Mouse (Mus musculus): ENCODE data around the gene Zcchc2.

Gene Zcchc2

DNA sequence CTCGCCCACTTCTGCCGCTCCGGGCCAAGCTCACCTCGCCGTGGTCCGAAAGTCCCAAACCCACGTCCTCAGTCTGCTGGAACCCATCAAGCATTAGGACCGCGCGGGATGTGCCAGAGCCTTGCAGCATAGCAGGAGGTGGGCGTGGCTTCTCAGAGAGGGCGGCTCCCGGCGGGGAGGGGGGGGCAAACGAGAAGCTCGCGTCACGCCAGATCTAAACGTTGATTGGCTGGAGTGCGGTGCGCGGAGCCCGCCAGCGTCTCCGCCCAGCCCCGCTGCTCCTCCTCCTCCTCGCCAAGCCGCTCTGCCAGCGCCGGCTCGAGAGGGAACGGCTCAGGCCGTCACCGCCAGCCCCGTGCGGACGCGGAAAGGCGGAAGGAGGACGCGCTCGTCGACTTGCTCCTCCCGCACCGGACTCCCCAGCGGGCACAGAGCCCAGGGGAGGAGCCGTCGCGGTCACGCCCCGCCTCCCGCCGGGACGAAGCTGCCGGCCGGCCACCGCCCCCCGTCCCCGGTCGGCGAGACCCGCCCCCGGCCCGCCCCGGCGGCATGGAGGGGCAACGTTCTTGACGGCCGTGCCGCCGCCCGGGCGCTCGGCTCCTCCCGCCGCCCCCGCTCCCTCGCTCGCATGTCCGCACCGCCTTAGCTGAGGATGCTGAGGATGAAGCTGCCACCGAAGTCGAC is at the start of gene Zcchc2:
Gene Zcchc2 (plus strand): TSS at position 269 of the 684 bp plus-strand sequence.
- peak; percentile 98 to 99 for DNase-seq (ENCODE audit: low spot score in 2 of 2)

- DNase-seq (ENCODE audit: low spot score in 2 of 2): no peak
These were observed 45.2 kb upstream of the Zcchc2 start for GRCm38 (mm10) chr1:105944927-105945580.

DNA sequence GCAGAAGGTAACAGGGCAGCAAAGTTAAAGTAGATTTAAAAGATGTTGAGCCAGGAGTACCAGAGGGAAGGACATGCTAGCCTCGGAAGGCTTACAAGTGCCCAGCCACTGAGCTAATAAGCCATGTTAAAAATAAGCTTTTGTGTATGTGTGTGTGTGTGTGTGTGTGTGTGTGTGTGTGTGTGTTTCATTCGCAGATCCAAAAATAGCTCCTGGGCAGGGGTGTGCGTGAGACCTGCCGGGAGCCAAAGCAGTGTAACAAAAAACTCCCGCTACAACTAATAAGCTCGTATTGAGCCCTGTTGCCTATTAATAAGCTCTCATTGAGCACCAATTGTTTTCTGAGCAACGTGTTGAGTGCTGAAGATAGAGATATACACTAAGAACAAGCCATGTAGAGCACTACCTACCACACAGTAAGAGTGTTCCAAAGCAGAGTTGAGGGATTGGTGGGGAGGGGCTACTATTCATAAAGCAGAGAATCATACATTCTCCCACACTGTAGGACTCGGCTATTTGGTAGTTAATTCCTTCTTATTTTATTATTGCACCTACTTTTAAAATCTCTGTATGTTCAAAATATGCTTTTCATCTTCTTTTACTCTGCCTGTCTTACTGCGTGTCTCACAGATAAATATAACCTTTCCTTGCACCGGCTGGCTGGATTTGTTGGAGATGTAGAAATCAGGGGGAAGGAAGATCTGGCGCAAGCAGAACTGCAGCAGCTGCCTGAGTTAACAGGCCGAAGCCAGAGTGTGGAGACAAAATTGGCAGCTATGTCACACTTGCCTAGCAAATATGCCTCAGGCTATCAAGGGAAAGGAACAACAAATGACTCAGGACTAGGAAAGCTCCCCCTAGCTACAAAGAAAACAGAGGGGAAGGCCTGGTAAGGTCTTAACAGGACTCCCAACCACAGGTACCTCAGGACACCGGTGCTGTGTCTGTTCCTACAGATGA is 43.3 kb upstream of the Zcchc2 start:
- no peak for DNase-seq (ENCODE audit: low spot score in 2 of 2)

GRCm38 (mm10) chr1:105948352-105948751 is 41.9 kb upstream of the Zcchc2 start:
- DNase-seq (ENCODE audit: low spot score in 2 of 2): no peak

- no peak for DNase-seq (ENCODE audit: low spot score in 2 of 2)
These were observed 36.6 kb upstream of the Zcchc2 start for GRCm38 (mm10) chr1:105953588-105953987.

- DNase-seq (ENCODE audit: low spot score in 2 of 2): no peak
These were observed 36.2 kb upstream of the Zcchc2 start for GRCm38 (mm10) chr1:105954047-105954446.

GRCm38 (mm10) chr1:105956057-105956456 is 34.1 kb upstream of the Zcchc2 start:
- no peak for DNase-seq (ENCODE audit: low spot score in 2 of 2)

GRCm38 (mm10) chr1:105961472-105961871 is 28.7 kb upstream of the Zcchc2 start:
- DNase-seq (ENCODE audit: low spot score in 2 of 2): no peak

- no peak for DNase-seq (ENCODE audit: low spot score in 2 of 2)
These were observed 28.0 kb upstream of the Zcchc2 start for GRCm38 (mm10) chr1:105962084-105962818.

DNA sequence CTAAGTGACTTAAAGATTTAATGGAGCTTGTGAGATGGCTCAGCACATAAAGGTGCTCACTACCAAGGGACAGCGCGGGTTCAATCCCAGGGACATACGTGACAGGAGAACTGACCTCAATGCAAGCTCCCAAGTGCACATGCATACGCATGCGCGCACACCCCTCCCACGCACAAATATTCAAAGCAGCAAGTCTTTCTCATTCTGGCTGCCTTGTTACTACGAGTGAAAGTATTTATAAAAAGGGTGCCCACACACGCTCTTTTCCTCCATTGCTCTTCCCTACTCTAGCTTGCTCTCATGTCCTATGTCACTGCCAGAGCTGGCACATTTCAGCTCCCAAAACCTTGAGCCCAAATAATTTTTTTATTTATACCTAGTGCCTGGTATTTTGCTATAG is 27.4 kb upstream of the Zcchc2 start:
- no peak for DNase-seq (ENCODE audit: low spot score in 2 of 2)

DNA sequence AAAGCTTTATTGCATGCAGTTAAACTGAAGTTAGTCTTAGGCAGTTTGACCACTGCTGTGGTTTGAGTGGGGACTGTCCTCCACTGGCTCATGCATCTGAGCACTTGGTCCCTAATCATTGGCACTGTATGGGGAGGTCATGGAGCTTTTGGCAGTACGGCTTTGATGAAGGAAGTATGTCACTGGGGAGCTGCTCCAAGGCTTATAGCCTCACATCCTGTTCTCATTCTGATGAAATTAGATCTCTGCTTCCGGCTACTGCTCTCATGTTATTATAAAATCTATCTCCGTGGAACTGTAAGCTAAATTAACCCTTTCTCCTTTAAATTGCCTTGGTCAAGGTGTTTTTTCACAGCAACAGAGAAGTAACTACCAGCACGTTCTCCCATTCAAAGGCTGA is 25.7 kb upstream of the Zcchc2 start:
- DNase-seq (ENCODE audit: low spot score in 2 of 2): no peak

DNA sequence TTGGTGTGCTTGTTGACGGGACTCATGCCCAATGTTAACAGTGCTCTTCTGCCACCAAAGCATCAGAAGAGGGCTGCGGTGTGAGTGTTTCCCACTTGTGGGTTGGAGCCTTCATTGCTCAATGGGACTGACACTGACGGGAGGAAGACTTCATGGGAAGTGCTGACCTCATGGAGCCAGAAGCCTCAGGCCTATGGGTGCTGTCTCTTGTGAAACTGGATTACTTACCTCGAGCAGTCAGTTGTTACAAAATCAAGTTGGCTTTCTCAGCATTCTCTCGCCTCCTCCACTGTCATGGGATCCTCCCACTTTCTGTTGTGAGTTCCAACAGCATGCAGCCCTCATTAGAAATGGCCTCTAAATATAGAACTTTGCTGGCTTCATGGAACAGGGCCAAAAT is 25.0 kb upstream of the Zcchc2 start:
- DNase-seq (ENCODE audit: low spot score in 2 of 2): no peak

DNA sequence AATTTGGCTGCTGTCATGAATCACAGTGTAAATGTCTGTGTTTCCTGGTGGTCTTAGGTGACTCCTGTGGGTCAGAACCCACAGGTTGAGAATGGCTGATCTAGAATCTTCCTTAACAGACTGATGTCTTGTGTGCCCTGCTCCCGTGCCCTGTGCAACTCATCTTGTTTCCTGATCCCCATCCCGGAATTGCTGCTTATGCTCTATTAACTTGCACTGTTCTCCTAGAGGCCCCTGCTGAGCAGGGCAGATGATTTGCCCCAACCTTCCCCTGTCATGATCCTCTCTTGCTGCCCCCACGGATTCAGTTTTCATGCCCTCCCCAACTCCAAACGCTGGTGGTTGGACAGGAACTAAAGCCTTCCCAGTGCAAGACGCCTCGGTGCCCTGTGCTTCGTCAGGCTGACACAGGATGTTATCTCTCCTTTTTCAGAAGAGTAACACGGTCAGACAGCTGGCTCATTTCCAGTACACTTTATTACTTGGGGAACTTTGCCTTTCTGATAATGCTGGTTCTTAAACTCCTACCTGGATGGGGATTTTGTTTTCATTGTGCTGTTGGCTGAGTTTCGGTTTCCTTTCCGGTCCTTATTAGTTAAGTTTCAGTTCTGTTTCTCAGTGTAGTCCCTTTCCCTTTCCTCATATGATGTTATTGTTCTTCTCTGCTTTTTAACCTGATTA is 18.6 kb upstream of the Zcchc2 start:
- DNase-seq (ENCODE audit: low spot score in 2 of 2): peak in 1 of 2 experiments; percentile 27

DNA sequence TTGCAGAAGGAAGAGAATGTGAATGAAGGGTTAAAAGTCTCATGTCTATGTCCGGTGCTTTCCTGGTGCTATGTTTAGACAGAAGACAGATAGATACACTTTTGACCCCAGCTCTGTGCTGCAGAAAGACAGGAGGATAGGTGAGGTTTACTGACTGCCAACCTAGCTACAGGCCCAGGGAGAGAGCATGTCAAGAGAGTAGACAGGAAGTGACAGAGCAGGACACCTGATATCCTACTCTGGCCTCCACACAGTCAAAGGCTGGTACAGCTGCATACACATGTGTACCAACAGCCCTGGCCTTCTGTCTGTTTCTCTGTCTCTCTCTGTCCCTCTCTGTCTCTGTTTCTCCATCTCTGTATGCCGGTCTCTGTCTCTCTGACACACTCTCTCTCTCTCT is 16.2 kb upstream of the Zcchc2 start:
- no peak for DNase-seq (ENCODE audit: low spot score in 2 of 2)

DNA sequence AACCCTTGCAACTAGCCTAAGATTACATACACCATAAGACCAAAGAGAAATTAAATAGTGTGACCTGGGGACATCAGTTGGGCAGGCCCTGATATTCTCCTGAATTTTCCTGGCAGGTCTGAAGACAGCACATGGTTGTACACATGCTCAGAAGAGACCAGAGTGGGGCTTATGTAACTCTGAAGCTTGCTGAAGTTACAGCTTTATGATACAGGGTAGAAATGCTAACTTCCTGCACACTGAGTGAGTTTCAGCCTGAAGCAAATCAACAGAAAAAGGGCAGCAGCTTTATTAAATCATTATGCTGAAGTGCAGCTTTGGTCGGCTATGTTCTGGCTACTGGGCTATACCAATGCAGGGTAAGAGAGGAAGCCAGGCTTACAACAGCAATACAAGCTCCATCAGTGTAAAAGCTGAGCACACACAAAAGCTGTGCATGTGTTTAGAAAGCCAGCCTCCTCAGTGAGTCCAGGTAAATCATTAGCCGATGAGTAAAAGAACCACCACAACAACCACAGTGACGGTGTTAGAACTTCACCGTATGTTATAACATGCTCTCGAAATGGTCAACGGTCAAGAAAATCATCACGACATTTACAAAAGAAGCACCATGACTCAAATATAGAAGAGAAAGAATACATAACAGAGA is 12.6 kb upstream of the Zcchc2 start:
- no peak for DNase-seq (ENCODE audit: low spot score in 2 of 2)

- no peak for DNase-seq (ENCODE audit: low spot score in 2 of 2)
These were observed 9.2 kb upstream of the Zcchc2 start for GRCm38 (mm10) chr1:105980849-105981610.

- no peak for DNase-seq (ENCODE audit: low spot score in 2 of 2)
These were observed 7.5 kb upstream of the Zcchc2 start for GRCm38 (mm10) chr1:105982496-105983364.

- DNase-seq (ENCODE audit: low spot score in 2 of 2): no peak
These were observed 6.0 kb upstream of the Zcchc2 start for GRCm38 (mm10) chr1:105984172-105984571.

DNA sequence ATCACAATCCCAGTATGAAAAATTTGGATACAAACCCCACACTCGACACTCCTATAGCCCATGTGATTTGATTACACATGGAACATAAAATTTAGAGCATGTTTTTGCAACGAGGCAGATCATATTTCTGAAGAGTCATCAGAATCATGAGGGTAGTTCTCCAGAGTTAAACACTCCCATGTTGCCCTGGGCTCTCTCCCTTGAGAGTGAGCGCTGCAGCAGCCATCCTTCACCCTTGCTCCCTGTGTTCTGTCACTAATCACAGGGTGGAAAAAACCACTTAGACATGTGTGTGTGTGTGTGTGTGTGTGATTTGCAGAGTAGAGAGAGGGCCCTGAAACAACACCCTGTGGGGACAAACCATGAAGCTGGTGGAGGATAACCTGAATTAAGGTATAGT is 2.0 kb upstream of the Zcchc2 start:
- DNase-seq (ENCODE audit: low spot score in 2 of 2): no peak

All from thymus, postnatal 10 days (tissue).